Mouse (Mus musculus): Measurements from ENCODE around the gene Pde4b. TPM values are rescaled to one million over a fixed set of nuclear protein-coding genes. Genes with fewer than 3 reads are reported as not detected.

Gene Pde4b
- total RNA-seq, 2 experiments from 2014 or later = 59.9 to 62.5 TPM

GRCm38 (mm10) chr4:102318596-102318995 lies 231.3 kb downstream of the Pde4b start:
- intact Hi-C loops (cut with DNase I) = no loop called here

GRCm38 (mm10) chr4:102321340-102321739 lies 234.0 kb downstream of the Pde4b start:
- peak; percentile 5; the same call in 1 of the 2 replicates for TF ChIP-seq CTCF (IDR thresholded peaks at IDR 0.05)
- intact Hi-C loops (cut with DNase I) = loop anchor here (10.0 kb wide), 1 partner anchor 153 kb away; no protein-coding TSS in a partner anchor
- no peak overlapping the region for H3K4me3 ChIP-seq
- no peak overlapping the region for H3K27ac ChIP-seq
- DNase-seq = no peak

More at GRCm38 (mm10) chr4:102318596-102318995, 231.3 kb downstream of the Pde4b start:
- Histone ChIP-seq H3K4me3 (no peak overlapping the region), H3K27ac (no peak overlapping the region)
- DNase-seq = no peak
- no peak for TF ChIP-seq CTCF (IDR thresholded peaks at IDR 0.05)

- H3K4me3 ChIP-seq = no peak overlapping the region
- no peak for DNase-seq
- H3K27ac ChIP-seq = no peak overlapping the region
- intact Hi-C loops (cut with DNase I) = no loop called here
- no peak for TF ChIP-seq CTCF (IDR thresholded peaks at IDR 0.05)
Observed at GRCm38 (mm10) chr4:102332386-102332785, 245.0 kb downstream of the Pde4b start.

GRCm38 (mm10) chr4:102332885-102333284 lies 245.5 kb downstream of the Pde4b start:
- TF ChIP-seq CTCF (IDR thresholded peaks at IDR 0.05) = no peak
- intact Hi-C loops (cut with DNase I) = no loop called here
- Histone ChIP-seq H3K4me3 (no peak overlapping the region), H3K27ac (no peak overlapping the region)
- DNase-seq = no peak

- intact Hi-C loops (cut with DNase I) = no loop called here
- no peak for TF ChIP-seq CTCF (IDR thresholded peaks at IDR 0.05)
- Histone ChIP-seq H3K4me3 (no peak overlapping the region), H3K27ac (no peak overlapping the region)
- no peak for DNase-seq
Observed at GRCm38 (mm10) chr4:102346911-102347492, 259.7 kb downstream of the Pde4b start.

GRCm38 (mm10) chr4:102351476-102352475 lies 264.4 kb downstream of the Pde4b start:
- TF ChIP-seq CTCF (IDR thresholded peaks at IDR 0.05) = no peak
- Histone ChIP-seq H3K4me3 (no peak overlapping the region), H3K27ac (no peak overlapping the region)
- DNase-seq = no peak
- intact Hi-C loops (cut with DNase I) = no loop called here

GRCm38 (mm10) chr4:102353641-102354403 lies 266.5 kb downstream of the Pde4b start:
- no peak for TF ChIP-seq CTCF (IDR thresholded peaks at IDR 0.05)
- H3K4me3 ChIP-seq = no peak overlapping the region
- no peak for DNase-seq
- intact Hi-C loops (cut with DNase I) = no loop called here
- no peak overlapping the region for H3K27ac ChIP-seq

GRCm38 (mm10) chr4:102368105-102368735 lies 280.9 kb downstream of the Pde4b start:
- no peak for TF ChIP-seq CTCF (IDR thresholded peaks at IDR 0.05)
- intact Hi-C loops (cut with DNase I) = no loop called here
- Histone ChIP-seq H3K4me3 (no peak overlapping the region), H3K27ac (no peak overlapping the region)
- no peak for DNase-seq

- no peak for DNase-seq
- Histone ChIP-seq H3K27ac (no peak overlapping the region), H3K4me3 (no peak overlapping the region)
- TF ChIP-seq CTCF (IDR thresholded peaks at IDR 0.05) = no peak
- intact Hi-C loops (cut with DNase I) = no loop called here
Observed at GRCm38 (mm10) chr4:102374614-102375013, 287.3 kb downstream of the Pde4b start.

GRCm38 (mm10) chr4:102382763-102383505 lies 295.6 kb downstream of the Pde4b start:
- no peak overlapping the region for H3K27ac ChIP-seq
- no peak for TF ChIP-seq CTCF (IDR thresholded peaks at IDR 0.05)
- H3K4me3 ChIP-seq = no peak overlapping the region
- intact Hi-C loops (cut with DNase I) = no loop called here
- DNase-seq = no peak

GRCm38 (mm10) chr4:102393605-102394004 lies 306.3 kb downstream of the Pde4b start:
- DNase-seq = no peak
- Histone ChIP-seq H3K4me3 (no peak overlapping the region), H3K27ac (no peak overlapping the region)
- intact Hi-C loops (cut with DNase I) = no loop called here
- no peak for TF ChIP-seq CTCF (IDR thresholded peaks at IDR 0.05)

Data from gastrocnemius, adult 2 months (tissue).